Mouse (Mus musculus) spleen, adult 12 weeks (tissue): ENCODE data around the gene Rnf181.

Experiments
- DNase-seq: peaks from one replicate; pipeline ENCODE4 v3.0.0; 2022; ENCODE audit warnings: low spot score

Rnf181 gene

DNA sequence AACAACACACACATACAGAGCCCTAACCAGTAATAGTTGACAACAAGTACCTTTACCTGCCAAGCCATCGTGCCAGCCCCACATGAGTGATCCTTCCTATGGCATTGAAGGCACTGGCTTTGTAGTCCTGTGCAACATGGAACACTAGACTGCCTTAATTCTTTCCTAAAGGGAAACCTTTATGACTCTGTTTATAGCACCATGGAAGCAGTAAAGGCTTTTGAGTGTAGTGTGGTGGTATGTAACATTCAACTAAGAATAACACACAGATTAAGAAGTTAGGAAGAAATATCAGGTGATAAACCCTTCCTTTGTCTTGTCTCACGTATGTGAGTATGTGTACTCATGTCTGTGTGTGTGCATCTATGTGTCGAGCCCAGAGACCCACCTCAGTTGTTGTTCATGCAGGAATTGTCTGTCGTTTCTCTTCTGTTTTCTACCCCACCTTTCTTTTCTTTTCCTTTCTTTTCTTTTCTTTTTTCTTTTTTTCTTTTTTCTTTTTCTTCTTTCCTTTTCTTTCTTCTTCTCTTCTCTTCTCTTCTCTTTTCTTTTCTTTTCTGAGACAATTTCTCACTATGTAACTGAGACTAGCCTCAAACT, at the start of gene Rnf181:
Gene Rnf181 (minus strand): TSS at position 113 of the 600 bp plus-strand sequence.
- DNase-seq, result no peak

- DNase-seq, result no peak
Observed at GRCm38 (mm10) chr6:72415964-72416772, 49.4 kb upstream of the Rnf181 start.

DNA sequence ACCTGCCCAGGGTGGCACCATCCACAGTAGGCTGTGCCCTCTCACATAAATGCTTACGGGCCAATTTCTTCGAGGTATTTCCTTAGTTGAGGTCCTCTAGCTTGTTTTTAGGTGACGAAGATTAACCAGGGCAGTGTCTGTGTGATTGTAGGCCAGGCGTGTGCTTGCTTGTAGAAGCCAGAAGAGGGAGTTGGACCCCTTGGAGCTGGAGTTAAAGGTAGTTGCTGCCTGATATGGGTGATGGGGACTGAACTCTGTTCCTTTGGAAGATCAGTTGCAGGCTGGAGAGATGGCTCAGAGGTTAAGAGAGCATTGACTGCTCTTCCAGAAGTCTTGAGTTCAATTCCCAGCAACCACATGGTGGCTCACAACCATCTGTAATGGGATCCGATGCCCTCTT, 48.4 kb upstream of the Rnf181 start:
- DNase-seq, result no peak

DNA sequence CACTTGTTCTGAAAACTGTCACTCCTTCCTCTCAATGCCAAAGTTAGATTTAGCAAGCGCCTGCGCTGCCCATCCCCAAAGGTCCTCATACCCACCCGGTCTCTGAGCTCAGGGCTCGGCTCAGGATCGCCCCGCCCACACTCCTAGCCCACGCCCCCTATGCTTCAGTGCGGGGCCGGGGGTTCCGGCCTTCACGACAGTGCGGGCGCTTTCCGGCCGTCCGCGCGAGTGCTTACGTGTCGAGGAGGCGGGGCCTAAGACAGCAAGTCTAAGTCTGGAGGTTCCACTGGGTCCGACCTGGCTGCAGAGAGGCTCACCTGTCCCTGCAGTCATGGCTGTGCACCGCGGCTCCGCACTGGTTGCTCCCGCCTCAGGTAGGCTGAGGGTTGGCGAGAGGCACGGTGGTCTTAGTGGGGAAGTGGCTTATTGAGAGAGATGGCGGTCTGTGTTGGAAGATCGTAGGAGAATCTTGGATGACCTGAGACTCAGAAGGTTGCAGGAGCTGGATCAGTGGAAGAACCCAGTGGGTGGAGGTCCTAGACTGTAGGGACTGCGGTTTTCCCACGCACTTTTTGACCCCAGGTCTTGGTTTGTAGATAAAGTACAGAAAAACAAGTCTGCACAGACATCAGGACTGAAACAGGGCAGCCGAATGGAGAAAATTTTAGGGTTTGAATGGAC, 47.5 kb upstream of the Rnf181 start, which contains the start of gene Ggcx:
Gene Ggcx (plus strand): TSS at position 233 of the 681 bp plus-strand sequence.
- peak; percentile 87 for DNase-seq

GRCm38 (mm10) chr6:72410518-72410917, 43.8 kb upstream of the Rnf181 start:
- DNase-seq, result no peak

DNA sequence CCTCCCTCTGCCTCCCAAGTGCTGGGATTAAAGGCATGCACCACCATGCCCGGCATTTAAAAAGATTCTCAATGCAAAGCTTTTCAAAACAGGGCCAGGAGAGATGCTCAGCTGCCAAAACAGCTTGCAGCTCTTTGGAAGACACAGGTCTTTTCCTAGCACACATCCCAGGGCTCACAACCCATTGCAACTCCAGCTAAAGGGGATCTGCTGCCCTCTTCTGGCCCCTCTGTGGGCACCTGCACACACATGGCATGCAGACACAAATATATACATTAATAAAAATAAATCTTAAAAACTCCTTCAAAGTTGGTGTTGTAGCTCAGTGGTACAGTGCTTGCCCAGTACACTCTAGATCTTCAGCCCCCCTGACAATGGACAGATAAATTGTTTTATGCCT, 43.2 kb upstream of the Rnf181 start:
- DNase-seq, result no peak

DNA sequence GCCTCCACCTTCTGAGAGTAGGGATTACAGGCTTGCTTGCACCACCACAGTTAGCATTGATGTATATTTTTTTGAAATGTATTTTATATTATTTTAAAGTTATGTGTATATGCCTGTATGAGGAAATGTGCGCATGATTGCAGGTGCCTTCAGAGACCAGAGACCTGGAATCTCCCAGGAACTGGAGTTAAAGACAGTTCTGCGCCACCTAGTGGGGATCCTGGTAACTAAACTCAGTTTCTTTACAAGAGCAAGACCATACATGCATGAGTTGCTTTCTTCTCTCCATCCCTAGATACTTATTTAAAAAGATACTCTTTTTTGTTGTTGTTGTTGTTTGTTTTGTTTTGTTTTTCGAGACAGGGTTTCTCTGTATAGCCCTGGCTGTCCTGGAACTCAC, 42.8 kb upstream of the Rnf181 start:
- peak; percentile 54 for DNase-seq

DNA sequence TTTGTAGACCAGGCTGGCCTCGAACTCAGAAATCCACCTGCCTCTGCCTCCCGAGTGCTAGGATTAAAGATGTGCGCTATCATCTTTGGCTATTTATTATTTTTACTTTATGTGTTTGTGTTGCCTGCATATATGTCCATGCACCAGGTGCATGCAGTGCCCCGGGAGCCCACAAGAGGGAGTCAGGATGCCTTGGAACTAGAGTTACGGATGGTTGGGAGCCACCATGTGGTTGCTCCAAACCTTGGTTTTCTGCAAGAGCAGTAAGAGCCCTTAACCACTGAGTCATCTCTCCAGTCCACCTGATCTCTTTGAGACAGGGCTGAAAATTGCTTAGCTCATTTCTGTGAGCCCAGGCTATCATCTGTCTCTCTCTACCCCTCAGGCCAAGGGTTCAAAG, 40.4 kb upstream of the Rnf181 start:
- peak; percentile 87 for DNase-seq

GRCm38 (mm10) chr6:72405356-72405755, 38.6 kb upstream of the Rnf181 start:
- no peak for DNase-seq

DNA sequence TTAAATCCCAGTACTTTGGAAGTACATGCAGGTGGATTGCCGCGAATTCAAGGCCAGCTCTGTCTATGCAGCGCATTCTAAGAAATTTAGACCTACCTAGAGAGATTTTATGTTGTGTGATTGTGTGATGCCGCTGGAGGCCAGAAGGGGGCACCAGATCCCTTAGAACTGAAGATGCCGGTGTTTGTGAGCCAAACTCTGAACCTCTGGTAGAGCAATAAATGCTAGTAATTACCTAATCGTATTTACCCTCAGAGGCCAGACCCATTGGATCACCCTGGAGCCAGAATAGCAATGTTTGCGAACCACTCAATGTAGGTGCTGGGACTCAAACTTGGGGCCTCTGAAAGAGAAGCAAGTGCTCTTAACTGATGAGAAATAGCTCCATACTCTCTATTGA, 35.1 kb upstream of the Rnf181 start:
- peak; percentile 62 for DNase-seq

- no peak for DNase-seq
Observed at GRCm38 (mm10) chr6:72399967-72400366, 33.2 kb upstream of the Rnf181 start.

GRCm38 (mm10) chr6:72396837-72397251, 30.1 kb upstream of the Rnf181 start:
- no peak for DNase-seq

DNA sequence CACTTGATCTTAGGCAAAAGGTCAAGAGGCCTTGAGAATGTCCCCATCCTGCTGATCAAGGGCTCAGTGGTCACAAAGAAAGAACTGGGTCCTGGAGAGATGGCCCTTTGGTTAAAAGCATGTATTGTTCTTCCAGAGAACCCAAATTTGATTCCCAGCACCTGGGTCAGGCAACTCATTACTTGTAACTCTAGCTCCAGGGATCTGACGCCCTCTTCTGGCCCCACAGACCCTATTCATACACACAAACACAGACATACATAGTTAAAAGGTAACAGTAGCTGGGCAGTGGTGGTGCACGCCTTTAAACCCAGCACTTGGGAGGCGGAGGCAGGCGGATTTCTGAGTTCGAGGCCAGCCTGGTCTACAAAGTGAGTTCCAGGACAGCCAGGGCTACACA, 25.6 kb upstream of the Rnf181 start:
- DNase-seq, result no peak

- peak; percentile 51 for DNase-seq
Observed at GRCm38 (mm10) chr6:72390795-72391521, 24.2 kb upstream of the Rnf181 start.

- peak; percentile 69 for DNase-seq
Observed at GRCm38 (mm10) chr6:72389941-72390771, 23.4 kb upstream of the Rnf181 start, which contains the start of gene Vamp8. Vamp8 (minus strand) TSS chr6:72390703.

DNA sequence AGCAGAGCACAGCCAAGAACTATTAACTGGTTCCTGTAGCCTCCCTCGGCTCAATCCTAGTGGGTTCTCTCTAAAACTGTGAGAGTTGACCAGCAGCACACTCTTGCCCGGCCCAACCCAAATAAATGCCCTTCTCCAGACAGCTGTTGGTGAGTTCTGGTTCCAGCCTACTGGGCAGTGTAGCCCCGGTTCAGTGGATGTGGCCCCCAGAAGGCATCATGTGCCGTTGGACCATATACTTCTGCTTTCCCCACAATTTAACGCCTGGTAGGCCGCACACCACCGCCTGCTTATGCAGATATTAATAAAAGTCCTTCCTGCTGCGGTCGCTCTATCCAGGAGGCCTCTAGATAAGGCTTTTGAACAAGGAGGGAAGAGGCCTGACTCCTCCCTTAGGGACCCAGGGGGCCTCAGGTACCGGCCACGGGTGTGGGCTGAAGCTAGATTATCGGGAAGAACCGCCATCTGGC, 22.8 kb upstream of the Rnf181 start:
- no peak for DNase-seq

GRCm38 (mm10) chr6:72388791-72389329, 22.1 kb upstream of the Rnf181 start:
- no peak for DNase-seq

GRCm38 (mm10) chr6:72388266-72388665, 21.5 kb upstream of the Rnf181 start:
- no peak for DNase-seq

DNA sequence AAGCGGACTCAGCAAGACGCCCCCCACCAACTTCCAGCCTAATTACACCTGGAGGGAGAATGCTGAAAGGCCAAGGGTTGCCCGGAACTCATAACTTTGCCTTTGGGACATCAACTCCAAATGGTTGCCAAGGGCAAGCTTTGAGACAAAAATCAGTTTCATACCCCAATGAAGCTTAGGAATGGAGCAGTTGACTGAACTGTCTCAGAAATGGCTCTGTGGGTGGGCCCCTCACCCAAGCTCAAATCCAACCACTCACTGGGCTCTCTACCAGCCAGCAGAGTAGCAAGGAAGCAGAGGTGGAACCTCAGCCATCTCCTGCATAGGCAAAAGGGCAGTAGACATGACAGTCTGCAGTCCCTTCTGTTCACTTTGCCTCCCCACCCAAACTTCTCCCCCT, 21.1 kb upstream of the Rnf181 start:
- no peak for DNase-seq

- no peak for DNase-seq
Observed at GRCm38 (mm10) chr6:72386561-72386960, 19.8 kb upstream of the Rnf181 start.

GRCm38 (mm10) chr6:72385258-72385657, 18.5 kb upstream of the Rnf181 start:
- no peak for DNase-seq
